ENCODE assay signal across 22 mouse cellular contexts in genomic region chr3:142256371-142256770, GRCm38 (mm10).
DNase-seq lines count a peak whose midpoint lies in the region; ATAC-seq and TF ChIP-seq lines count a peak whose summit lies in the region.
"Had no signal": no experiment of that assay in that cellular context is flagged by ENCODE, and none has a peak within 500 bp of the region (broad histone marks: within the 10 kb centered on the region; RNA-seq: fewer than 3 reads in every experiment).

No protein-coding gene starts in this region.

- H3K27me3 ChIP-seq in kidney, postnatal 0 days (ENCODE audit: insufficient read depth, low read length), result no peaks in the 10 kb centered on the region
- H3K27me3 ChIP-seq: embryonic facial prominence, embryonic 12.5 days; forebrain, embryonic 12.5 days; forebrain, embryonic 15.5 days; hindbrain, embryonic 12.5 days; hindbrain, embryonic 15.5 days had no signal

- H3K4me2 ChIP-seq in kidney, postnatal 0 days (ENCODE audit: low read length), result no peak overlapping the region
- H3K4me2 ChIP-seq: embryonic facial prominence, embryonic 12.5 days; forebrain, embryonic 12.5 days; forebrain, embryonic 15.5 days; heart, embryonic 11.5 days; hindbrain, embryonic 12.5 days; hindbrain, embryonic 15.5 days had no signal

- H3K9ac ChIP-seq in kidney, postnatal 0 days (ENCODE audit: low read depth, low read length), result no peak overlapping the region
- H3K9ac ChIP-seq: embryonic facial prominence, embryonic 12.5 days; forebrain, embryonic 12.5 days; forebrain, embryonic 15.5 days; hindbrain, embryonic 12.5 days; hindbrain, embryonic 15.5 days had no signal

- DNase-seq in gastrocnemius, adult 2 months, result peak; percentile 63
- no peak for DNase-seq in gastrocnemius, postnatal 4 days (ENCODE audit: low spot score in 2 of 2)
- peak; percentile 64 for DNase-seq in kidney, postnatal 0 days (ENCODE audit: low spot score)
- no peak for DNase-seq in kidney, adult 9 months
- DNase-seq in gastrocnemius, postnatal 14 days, result peak; percentile 8
- peak; percentile 42 for DNase-seq in gastrocnemius, postnatal 25 days
- DNase-seq in cerebellum, adult 11-12 months, result no peak
- DNase-seq: adrenal gland, adult 2 months; adrenal gland, postnatal 14 days; cerebellum, adult 11 months; cerebellum, adult 8-10 months; cerebellum, postnatal 14 days; heart, adult 11 months had no signal

- peaks cover 3% of the 10 kb centered on the region; the same call in 1 of the 2 replicates for H3K36me3 ChIP-seq in kidney, postnatal 0 days (ENCODE audit: insufficient read depth, low read length)
- H3K36me3 ChIP-seq: embryonic facial prominence, embryonic 12.5 days; forebrain, embryonic 12.5 days; forebrain, embryonic 15.5 days; hindbrain, embryonic 12.5 days; hindbrain, embryonic 15.5 days had no signal

- H3K9me3 ChIP-seq in kidney, postnatal 0 days (replicated peaks; ENCODE audit: low read length), result no peaks in the 10 kb centered on the region
- H3K9me3 ChIP-seq: embryonic facial prominence, embryonic 12.5 days; forebrain, embryonic 12.5 days; forebrain, embryonic 15.5 days; hindbrain, embryonic 12.5 days; hindbrain, embryonic 15.5 days had no signal

- H3K27ac ChIP-seq in gastrocnemius, adult 2 months, result peak overlapping the region; percentile 70
- no peak overlapping the region for H3K27ac ChIP-seq in kidney, postnatal 0 days
- H3K27ac ChIP-seq: embryonic facial prominence, embryonic 12.5 days; forebrain, embryonic 12.5 days; forebrain, embryonic 15.5 days; hindbrain, embryonic 12.5 days; hindbrain, embryonic 15.5 days had no signal

- intact Hi-C loops in gastrocnemius, adult 2 months (cut with DNase I), result no loop called here
- intact Hi-C loops in gastrocnemius, postnatal 14 days (cut with DNase I; ENCODE audit: low total_unique reads), result no loop called here

- no peak for TF ChIP-seq CTCF in gastrocnemius, adult 2 months (IDR thresholded peaks at IDR 0.05)
- TF ChIP-seq CTCF in kidney, postnatal 0 days (IDR thresholded peaks at IDR 0.05; ENCODE audit: low read depth), result no peak

- WGBS in kidney, postnatal 0 days, result 21% methylated on average over 2 of the region's 2 CpGs

- ATAC-seq in kidney, postnatal 0 days (replicated peaks; ENCODE audit: low FRiP score, low read depth), result no peak
- ATAC-seq: CD4-positive, CD25-positive, alpha-beta regulatory T cell, adult 4 months; forebrain, embryonic 15.5 days; intestine, postnatal 0 days had no signal

- H3K4me1 ChIP-seq in kidney, postnatal 0 days (replicated peaks; ENCODE audit: insufficient read depth, low read length), result 0 out of 2 replicates have a peak, but pooled peaks cover 6% of the 10 kb centered on the region
- H3K4me1 ChIP-seq: embryonic facial prominence, embryonic 12.5 days; forebrain, embryonic 12.5 days; hindbrain, embryonic 12.5 days; hindbrain, embryonic 15.5 days had no signal

- H3K4me3 ChIP-seq in gastrocnemius, adult 2 months, result 0 out of 2 replicates have a peak overlapping the region, but pooled peaks have one; percentile 1
- no peak overlapping the region for H3K4me3 ChIP-seq in kidney, postnatal 0 days (replicated peaks; ENCODE audit: low read depth, low read length)
- H3K4me3 ChIP-seq: embryonic facial prominence, embryonic 12.5 days; erythroblast, embryonic 14.5 days; forebrain, embryonic 12.5 days; forebrain, embryonic 15.5 days; hindbrain, embryonic 12.5 days; hindbrain, embryonic 15.5 days had no signal

Comparison
In these comparisons a context has a peak if more than half of its experiments do, and no peak if none do; other contexts are left out.
1. DNase-seq: peak in gastrocnemius, adult 2 months (single experiment), kidney, postnatal 0 days (single experiment), gastrocnemius, postnatal 14 days (single experiment) and gastrocnemius, postnatal 25 days (single experiment); none in gastrocnemius, postnatal 4 days (0 of 2), kidney, adult 9 months (single experiment) and cerebellum, adult 11-12 months (single experiment).